Mouse (Mus musculus): ENCODE data around the gene Bcl2l11.

GRCm38 (mm10) chr2:128183762-128184161 lies 57.9 kb downstream of the Bcl2l11 start:
- TF ChIP-seq POLR2A (IDR thresholded peaks at IDR 0.05; ENCODE audit: borderline replicate concordance, control insufficient read depth, low read depth, low read length) (no peak), CTCF (IDR thresholded peaks at IDR 0.05; ENCODE audit: control insufficient read depth, insufficient read depth, low read length) (no peak)

All from bone marrow, adult 2 months (tissue).